Mouse (Mus musculus): Measurements from ENCODE around the gene Rpp14. TPM values are rescaled to one million over a fixed set of nuclear protein-coding genes. Genes with fewer than 3 reads are reported as not detected.
"Not testable (repeated sequence)": the region's sequence is repeated elsewhere in the genome, so short reads cannot be mapped to it uniquely, and the experiment has no call there.

Gene Rpp14
- polyA plus RNA-seq, 1 experiment, result 24.1 TPM

DNA sequence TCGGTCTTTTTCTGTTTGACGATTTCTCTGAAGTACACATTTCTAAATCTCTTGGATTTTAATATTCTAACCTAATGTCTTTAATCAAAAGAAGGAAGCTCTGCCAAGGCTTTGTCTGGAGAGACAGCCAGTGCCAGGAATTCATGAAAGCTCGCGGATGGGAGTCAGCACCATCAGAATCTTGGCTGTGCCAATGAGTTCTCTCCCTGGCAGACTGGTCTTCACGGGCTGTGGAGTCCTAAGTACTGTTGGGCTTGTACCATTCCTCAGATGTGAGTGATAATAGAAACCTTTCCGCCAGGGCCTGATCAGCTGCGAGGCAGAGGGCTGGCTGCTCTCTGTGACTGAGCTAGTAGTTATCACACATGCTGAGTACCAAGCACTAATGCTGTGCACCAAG lies 43.0 kb downstream of the Rpp14 start:
- TF ChIP-seq CTCF (IDR thresholded peaks at IDR 0.05; ENCODE audit: borderline replicate concordance, insufficient read depth, low read length) (no peak), POLR2A (IDR thresholded peaks at IDR 0.05; ENCODE audit: low read depth, low read length) (no peak)
- peaks cover 2% of the 10 kb centered on the region; the same call in 1 of the 2 replicates for H3K4me1 ChIP-seq (ENCODE audit: control insufficient read depth, insufficient read depth, low read length)
- no peak overlapping the region for H3K4me3 ChIP-seq (ENCODE audit: insufficient read depth, low read length)
- H3K27ac ChIP-seq (ENCODE audit: insufficient read depth, low read length), result no peak overlapping the region

DNA sequence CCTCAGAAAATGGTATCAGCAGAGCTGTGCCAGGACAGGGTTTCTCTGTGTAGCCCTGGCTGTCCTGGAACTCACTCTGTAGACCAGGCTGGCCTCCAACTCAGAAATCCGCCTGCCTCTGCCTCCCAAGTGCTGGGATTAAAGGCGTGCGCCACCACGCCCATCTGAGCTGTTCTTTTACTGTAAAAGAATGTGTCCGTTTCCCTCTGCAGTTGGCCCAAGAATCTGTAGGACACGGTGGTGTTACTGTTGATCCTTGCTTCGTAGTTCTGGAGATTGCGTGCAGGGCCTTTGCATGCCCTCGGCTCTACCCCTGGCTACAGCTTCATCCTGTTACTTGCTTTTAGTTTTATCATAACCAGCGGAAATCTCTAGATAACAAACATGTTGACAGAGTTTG lies 43.4 kb downstream of the Rpp14 start:
- H3K4me1 ChIP-seq (ENCODE audit: control insufficient read depth, insufficient read depth, low read length); H3K27ac ChIP-seq (ENCODE audit: insufficient read depth, low read length); H3K4me3 ChIP-seq (ENCODE audit: insufficient read depth, low read length): not testable (repeated sequence)

DNA sequence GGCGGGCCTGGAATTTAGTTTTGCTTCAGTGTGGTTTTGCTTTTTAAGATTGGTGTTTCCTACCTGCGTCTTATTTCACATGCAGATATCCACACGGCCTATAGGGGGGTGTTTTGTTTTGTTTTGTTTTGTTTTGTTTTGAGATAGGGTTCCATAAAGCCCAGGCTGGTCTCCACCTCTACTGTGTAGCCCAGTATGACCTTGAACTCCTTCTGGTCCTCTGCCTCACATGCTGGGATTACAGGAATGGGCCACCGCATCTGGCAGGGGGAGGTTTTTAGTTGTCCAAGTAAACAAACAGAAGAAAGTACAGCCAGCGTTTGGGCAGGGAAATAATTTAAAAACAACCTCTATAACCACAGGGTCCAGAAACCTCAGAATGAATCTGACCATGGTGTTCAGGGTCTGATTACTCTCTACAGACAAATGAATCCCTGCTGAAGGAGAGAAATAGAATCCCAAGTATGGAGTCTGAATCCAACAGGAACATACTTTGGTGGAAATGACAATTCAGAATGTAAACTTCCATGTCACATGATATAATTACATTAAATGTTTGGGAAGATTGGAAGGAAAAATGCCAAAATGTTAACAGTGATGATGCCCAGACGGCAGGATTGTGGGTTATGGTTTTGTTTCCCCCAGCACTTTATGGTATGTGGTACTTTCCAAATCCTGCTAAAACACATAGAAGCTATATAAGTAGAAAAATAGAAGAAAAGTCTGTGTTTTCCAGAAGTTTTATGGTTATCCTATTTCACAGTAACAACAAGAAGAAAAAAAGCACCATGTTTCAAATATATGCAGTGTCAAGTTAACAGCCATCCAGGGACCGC lies 44.1 kb downstream of the Rpp14 start:
- Histone ChIP-seq H3K4me3 (ENCODE audit: insufficient read depth, low read length) (no peak overlapping the region), H3K4me1 (ENCODE audit: control insufficient read depth, insufficient read depth, low read length) (peaks cover 2% of the 10 kb centered on the region; the same call in 1 of the 2 replicates), H3K27ac (ENCODE audit: insufficient read depth, low read length) (no peak overlapping the region)
- TF ChIP-seq POLR2A (IDR thresholded peaks at IDR 0.05; ENCODE audit: low read depth, low read length) (no peak), CTCF (IDR thresholded peaks at IDR 0.05; ENCODE audit: borderline replicate concordance, insufficient read depth, low read length) (no peak)

DNA sequence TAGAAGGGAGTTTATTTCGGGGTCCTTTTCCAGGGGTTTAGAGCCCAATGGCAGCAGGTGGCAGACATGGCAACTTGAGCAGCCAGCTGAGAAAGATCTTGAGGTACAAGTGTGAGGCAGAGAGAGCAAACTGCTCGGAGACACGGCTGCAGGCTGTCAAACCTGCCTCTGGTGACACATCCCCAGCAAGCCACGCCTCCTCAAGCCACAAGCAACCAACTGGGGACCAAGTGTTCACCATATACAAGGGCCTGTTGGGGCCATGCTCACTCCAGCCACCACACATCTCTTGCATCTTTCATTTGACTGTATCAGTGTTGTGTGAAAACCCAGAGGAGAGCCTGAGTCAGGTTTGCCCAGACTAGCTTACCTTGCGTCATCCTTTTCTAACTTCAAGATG lies 47.8 kb downstream of the Rpp14 start:
- Histone ChIP-seq H3K27ac (ENCODE audit: insufficient read depth, low read length) (no peak overlapping the region), H3K4me1 (ENCODE audit: control insufficient read depth, insufficient read depth, low read length) (no peaks in the 10 kb centered on the region), H3K4me3 (ENCODE audit: insufficient read depth, low read length) (no peak overlapping the region)
- TF ChIP-seq CTCF (IDR thresholded peaks at IDR 0.05; ENCODE audit: borderline replicate concordance, insufficient read depth, low read length) (no peak), POLR2A (IDR thresholded peaks at IDR 0.05; ENCODE audit: low read depth, low read length) (no peak)

DNA sequence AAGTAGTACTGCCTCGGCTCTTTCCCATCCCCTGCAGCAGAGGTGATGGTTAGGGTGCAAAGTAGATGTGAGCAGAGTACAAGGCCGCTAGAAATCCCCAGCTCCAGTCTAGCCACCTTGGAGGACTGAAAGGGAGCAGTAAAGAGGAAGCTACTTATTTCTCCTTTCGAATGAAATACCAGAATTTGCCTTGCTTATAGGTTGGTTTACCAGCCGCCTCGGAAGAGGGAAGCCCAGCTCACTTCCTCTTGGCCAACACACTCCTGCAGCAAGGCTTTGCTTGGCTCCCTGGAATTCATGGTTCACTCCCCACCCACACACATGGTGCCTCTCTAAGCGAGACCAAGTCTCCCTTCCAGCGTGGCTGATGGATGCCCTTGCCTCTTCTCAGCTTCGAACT lies 52.6 kb downstream of the Rpp14 start:
- H3K4me1 ChIP-seq (ENCODE audit: control insufficient read depth, insufficient read depth, low read length), result peaks cover 9% of the 10 kb centered on the region
- H3K27ac ChIP-seq (ENCODE audit: insufficient read depth, low read length), result no peak overlapping the region
- TF ChIP-seq CTCF (IDR thresholded peaks at IDR 0.05; ENCODE audit: borderline replicate concordance, insufficient read depth, low read length) (no peak), POLR2A (IDR thresholded peaks at IDR 0.05; ENCODE audit: low read depth, low read length) (no peak)
- no peak overlapping the region for H3K4me3 ChIP-seq (ENCODE audit: insufficient read depth, low read length)

DNA sequence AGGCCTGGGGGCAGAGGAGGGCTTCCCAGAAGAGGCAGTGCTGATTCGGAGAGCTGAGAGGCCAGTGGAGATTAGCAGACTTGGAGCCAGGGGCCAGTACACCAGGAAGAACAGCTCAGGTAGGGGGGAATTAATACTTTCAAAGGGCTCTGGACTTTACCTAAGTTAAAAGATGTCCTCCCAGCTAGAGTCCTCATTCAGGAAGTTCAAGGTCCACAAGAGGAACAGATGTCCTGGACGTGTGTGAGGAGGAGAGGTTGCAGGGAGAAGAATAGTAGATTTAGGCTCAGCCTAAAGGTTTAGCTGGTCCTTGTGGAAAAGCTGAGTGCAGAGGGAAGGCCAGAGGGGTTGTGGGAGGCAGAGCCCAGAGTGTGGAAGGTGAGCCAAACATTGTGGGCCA lies 54.1 kb downstream of the Rpp14 start:
- Histone ChIP-seq H3K4me3 (ENCODE audit: insufficient read depth, low read length) (no peak overlapping the region), H3K4me1 (ENCODE audit: control insufficient read depth, insufficient read depth, low read length) (peaks cover 9% of the 10 kb centered on the region), H3K27ac (ENCODE audit: insufficient read depth, low read length) (peak overlapping the region; percentile 88)
- TF ChIP-seq CTCF (IDR thresholded peaks at IDR 0.05; ENCODE audit: borderline replicate concordance, insufficient read depth, low read length) (no peak), POLR2A (IDR thresholded peaks at IDR 0.05; ENCODE audit: low read depth, low read length) (no peak)

DNA sequence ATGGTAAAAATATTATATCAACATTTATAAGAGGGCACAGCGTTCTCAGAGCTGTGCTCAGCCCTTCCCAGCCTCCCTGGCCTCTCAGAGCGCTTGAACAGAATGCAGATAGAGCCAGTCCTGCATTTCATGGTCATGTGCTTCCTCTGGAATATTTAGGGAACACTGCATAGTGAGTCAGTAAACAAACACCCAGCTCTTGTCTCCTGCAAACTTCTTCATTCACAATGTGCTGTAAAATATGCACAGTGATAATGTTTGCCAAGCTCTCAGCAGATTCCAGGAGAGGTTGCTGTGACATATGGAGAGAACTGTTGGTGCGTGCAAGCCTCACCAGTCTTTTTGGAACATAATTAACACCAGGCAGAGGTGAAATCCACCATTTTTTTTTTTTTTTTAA lies 55.0 kb downstream of the Rpp14 start:
- TF ChIP-seq POLR2A (IDR thresholded peaks at IDR 0.05; ENCODE audit: low read depth, low read length) (no peak), CTCF (IDR thresholded peaks at IDR 0.05; ENCODE audit: borderline replicate concordance, insufficient read depth, low read length) (no peak)

DNA sequence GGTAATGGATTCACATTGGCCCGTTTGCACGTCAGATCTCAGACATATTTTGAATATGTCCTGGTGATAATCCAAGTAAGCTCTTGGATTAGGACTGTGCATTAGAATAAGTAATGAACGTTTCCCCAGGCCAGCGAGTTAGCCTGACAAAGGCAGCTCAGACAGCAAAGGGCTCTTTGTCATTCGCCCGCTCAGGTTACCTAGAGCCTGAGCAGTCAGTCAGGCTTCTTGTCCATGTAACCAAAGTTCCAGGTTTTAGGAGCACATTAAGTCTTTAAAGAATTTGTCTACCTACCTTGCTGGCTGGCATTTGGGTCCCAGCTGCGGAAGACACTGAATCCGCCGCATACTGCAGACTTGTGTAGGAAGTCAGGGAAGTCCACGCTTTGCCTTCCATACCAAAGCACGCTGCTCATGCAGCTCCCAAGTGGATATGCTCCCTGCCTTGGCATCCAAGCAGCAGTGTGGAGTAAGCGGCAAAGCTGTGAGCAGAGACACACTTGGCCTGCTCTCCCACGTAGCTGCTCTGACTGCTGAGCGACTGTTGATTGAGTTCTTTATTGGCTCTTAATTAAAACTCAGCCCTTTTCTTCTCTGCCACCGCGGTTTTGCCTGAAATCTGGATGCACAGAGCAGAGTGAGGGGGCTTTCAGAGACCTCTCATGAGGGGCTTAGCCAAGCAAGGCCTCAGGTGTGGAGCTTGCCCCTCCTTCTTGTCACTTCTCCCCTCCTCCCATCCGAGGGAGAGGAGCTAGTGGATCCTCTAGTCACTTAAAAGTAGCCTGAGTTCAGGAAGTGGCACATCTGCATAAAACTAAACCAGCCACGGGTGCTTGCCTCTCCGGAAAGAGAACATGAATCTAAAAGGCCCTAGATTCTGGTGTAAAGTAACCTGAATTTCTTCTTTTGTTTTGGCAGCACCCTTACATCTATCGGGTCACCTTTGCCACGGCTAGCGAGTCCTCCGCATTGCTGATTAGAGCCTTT lies 59.9 kb downstream of the Rpp14 start:
- no peak overlapping the region for H3K27ac ChIP-seq (ENCODE audit: insufficient read depth, low read length)

More for the DNA sequence above, 55.0 kb downstream of the Rpp14 start:
- H3K27ac ChIP-seq (ENCODE audit: insufficient read depth, low read length), result peak overlapping the region; percentile 89
- H3K4me1 ChIP-seq (ENCODE audit: control insufficient read depth, insufficient read depth, low read length), result peaks cover 9% of the 10 kb centered on the region
- no peak overlapping the region for H3K4me3 ChIP-seq (ENCODE audit: insufficient read depth, low read length)

DNA sequence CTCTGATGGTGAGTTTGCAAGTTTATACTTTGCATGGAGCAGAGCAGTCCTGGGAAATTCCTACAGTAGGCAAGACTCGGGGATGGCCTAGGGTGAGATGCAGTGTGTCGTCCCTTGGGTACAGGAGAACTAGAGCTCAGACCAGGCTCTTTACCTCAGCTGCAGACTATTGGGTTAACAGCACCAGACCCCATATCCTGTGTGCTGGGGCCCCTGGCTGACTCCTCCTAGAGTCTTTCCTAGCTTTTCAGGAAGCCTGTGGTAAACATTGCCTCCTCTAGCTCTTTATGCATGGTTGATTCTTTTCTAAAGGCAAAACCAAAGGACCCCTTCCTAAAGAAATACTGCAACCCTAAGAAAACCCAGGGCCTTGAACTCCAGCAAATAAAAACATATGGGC lies 61.0 kb downstream of the Rpp14 start:
- TF ChIP-seq CTCF (IDR thresholded peaks at IDR 0.05; ENCODE audit: borderline replicate concordance, insufficient read depth, low read length), result no peak
- no peak for TF ChIP-seq POLR2A (IDR thresholded peaks at IDR 0.05; ENCODE audit: low read depth, low read length)
- H3K27ac ChIP-seq (ENCODE audit: insufficient read depth, low read length), result no peak overlapping the region
- H3K4me3 ChIP-seq (ENCODE audit: insufficient read depth, low read length), result no peak overlapping the region
- H3K4me1 ChIP-seq (ENCODE audit: control insufficient read depth, insufficient read depth, low read length), result no peaks in the 10 kb centered on the region

More for the DNA sequence above, 59.9 kb downstream of the Rpp14 start:
- Histone ChIP-seq H3K4me1 (ENCODE audit: control insufficient read depth, insufficient read depth, low read length) (no peaks in the 10 kb centered on the region), H3K4me3 (ENCODE audit: insufficient read depth, low read length) (no peak overlapping the region)
- TF ChIP-seq CTCF (IDR thresholded peaks at IDR 0.05; ENCODE audit: borderline replicate concordance, insufficient read depth, low read length), result no peak
- TF ChIP-seq POLR2A (IDR thresholded peaks at IDR 0.05; ENCODE audit: low read depth, low read length), result no peak

Other genes with a start within 250 kb of the Rpp14 start
- not detected in 2 replicates for gene Gm45521, start 123.1 kb upstream of the Rpp14 start, polyA plus RNA-seq (2011; ENCODE audit: insufficient read length, low read depth, missing spikeins)
- not detected in 2 replicates for gene Dnase1l3, start 85.8 kb upstream of the Rpp14 start, polyA plus RNA-seq (2011; ENCODE audit: insufficient read length, low read depth, missing spikeins)
- gene Abhd6, start 77.5 kb upstream of the Rpp14 start, polyA plus RNA-seq (2011; ENCODE audit: insufficient read length, low read depth, missing spikeins), result 4.7 and 6.4 TPM in 2 replicates
- gene Pxk, start 17.8 kb downstream of the Rpp14 start, polyA plus RNA-seq (2011; ENCODE audit: insufficient read length, low read depth, missing spikeins), result 38.9 and 45.6 TPM in 2 replicates
- 83.3 and 92.5 TPM in 2 replicates for gene Pdhb, start 92.7 kb downstream of the Rpp14 start, polyA plus RNA-seq (2011; ENCODE audit: insufficient read length, low read depth, missing spikeins)
- gene Kctd6, start 133.8 kb downstream of the Rpp14 start, polyA plus RNA-seq (2011; ENCODE audit: insufficient read length, low read depth, missing spikeins), result 9.5 and 10.2 TPM in 2 replicates
- gene Acox2, start 179.0 kb downstream of the Rpp14 start, polyA plus RNA-seq (2011; ENCODE audit: insufficient read length, low read depth, missing spikeins), result 1.3 TPM in 1 of 2 replicates, not detected in the other
- gene Fam107a, start 237.7 kb downstream of the Rpp14 start, polyA plus RNA-seq (2011; ENCODE audit: insufficient read length, low read depth, missing spikeins), result not detected in 2 replicates